Mouse (Mus musculus) E14TG2a.4 (cell line): ENCODE data around the gene Hgfac.

Experiments
- CTCF ChIP-seq: conservative IDR thresholded peaks from 2 replicates; pipeline ENCODE4 v1.5.1; 2014; ENCODE audit warnings: low read length
- POU5F1 ChIP-seq: IDR thresholded peaks from 2 replicates; pipeline ENCODE4 v1.6.1; 2014; ENCODE audit warnings: low read length, borderline replicate concordance

DNA sequence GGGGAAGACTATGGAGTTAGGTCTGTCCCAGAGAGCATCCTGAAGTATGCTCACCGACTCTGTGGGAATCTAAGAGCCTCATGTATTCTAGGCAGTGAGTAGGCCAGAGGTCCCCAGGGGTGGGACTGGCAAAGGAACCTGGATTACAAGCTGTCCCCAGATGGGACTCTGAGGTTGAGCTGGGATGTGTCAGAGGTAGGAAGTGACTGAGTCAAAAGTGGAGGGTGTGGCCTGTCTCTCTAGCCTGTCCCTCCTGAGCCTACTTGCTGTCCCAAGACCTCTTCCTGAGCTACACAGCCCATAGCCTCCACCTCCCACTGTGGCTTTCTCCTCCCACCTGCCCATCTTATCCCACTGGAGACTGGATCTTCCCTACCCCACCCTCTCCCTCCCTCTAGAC, 16.9 kb downstream of the Hgfac start:
- no peak for TF ChIP-seq POU5F1
- no peak for TF ChIP-seq CTCF
